Mouse (Mus musculus) thymus, adult 18-20 months (tissue): Measurements from ENCODE around the gene Cerk.
"Not testable (repeated sequence)": the region's sequence is repeated elsewhere in the genome, so short reads cannot be mapped to it uniquely, and the experiment has no call there.

Source experiments
- DNase-seq, 2 experiments: peaks; one replicate each; pipeline ENCODE4 v3.0.0; 2022; ENCODE audit warnings: mixed read lengths in 2 of 2

Cerk gene

DNA sequence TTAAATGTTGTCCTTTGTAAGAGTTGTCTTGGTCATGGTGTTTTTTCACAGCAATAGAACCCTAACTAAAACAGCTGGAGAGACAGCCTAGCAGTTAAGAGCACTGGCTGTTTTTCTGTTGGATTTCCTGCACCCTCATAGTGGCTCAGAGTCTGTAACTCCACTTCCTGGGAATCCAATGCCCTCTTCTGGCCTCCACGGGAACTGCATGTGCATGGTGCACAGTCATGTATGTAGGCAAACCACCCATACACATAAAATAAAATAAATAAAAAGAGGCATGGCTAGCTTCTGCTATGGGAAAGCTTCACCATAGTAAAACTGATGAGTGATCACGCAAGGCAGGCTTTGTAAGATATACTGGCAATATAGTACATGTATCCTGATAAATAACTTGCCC is 19.4 kb upstream of the Cerk start:
- peak; percentile 60 to 71 for DNase-seq

DNA sequence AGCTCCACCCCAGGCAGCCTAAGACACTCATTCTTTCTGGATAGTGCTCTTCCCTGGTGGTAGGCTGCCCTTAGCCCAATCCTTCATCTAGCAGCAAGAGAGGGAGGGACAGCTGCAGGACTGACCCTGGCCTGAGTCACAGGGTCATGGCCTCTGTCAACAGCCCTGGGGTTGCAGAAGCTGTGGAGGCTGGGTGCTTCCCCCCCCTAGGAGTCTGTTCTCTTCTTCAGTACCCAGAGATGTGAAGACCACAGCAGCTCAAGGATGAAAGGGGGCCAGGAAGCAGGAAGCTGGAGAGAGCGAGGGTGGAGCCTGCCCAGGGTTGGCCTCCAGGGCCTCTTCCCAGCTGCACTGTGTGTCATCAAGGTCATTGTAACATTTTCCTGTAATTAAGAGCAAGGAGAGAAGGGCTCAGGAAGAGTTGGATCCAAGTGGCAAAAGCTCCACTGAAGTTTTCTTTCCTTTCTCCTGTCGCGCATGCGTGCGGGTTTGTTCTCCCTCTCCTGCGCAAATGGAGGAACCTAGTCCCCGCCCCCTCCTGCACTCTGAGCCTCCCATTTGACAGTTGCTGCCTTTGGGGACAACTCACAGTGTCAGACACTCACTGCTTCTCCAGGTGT is 18.1 kb upstream of the Cerk start:
- DNase-seq = peak; percentile 64 to 79

DNA sequence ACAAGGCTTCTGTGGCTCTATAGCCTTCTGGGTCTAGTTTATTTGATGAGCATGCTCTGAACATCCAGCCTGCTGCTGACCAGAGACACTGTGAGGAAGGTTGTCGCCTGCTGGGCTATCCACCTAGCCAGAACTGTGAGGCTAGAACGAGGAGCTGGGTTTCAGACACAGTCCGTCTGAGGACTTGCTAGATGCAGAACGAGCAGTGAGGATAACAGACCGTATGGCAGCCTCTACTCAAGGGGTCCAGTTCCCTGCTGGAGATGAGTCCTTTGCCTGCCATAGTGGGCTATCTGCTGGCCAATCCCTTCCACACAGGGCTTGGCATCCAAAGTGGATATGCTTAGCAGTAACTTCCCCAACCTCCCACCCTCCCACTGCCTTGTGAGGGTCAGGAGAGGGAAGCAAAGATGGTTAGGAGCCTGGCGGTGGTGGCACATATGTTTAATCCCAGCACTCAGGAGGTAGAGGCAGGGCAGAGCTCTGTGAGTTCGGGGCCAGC is 17.4 kb upstream of the Cerk start:
- DNase-seq = no peak

DNA sequence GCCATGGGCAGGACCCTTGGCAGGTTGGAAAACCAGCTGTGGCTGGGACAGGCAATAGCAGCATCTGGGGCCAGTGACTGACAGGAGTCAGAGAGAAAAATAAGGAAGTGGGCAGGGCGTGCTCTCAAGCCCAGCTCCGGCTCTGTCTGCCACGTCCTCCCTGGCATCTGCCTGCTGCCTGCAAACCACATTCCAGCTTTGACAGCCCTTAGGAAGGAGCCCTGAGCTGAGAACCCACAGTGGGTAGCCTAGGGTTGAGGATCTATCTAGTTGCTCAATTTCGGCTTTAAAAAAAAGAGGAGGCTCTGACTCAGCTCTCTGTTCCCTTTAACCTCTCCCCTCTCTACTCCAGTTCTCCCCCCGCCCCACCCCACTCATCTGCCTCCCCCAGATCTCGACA is 16.7 kb upstream of the Cerk start:
- peak in 1 of 2 experiments; percentile 39 for DNase-seq

DNA sequence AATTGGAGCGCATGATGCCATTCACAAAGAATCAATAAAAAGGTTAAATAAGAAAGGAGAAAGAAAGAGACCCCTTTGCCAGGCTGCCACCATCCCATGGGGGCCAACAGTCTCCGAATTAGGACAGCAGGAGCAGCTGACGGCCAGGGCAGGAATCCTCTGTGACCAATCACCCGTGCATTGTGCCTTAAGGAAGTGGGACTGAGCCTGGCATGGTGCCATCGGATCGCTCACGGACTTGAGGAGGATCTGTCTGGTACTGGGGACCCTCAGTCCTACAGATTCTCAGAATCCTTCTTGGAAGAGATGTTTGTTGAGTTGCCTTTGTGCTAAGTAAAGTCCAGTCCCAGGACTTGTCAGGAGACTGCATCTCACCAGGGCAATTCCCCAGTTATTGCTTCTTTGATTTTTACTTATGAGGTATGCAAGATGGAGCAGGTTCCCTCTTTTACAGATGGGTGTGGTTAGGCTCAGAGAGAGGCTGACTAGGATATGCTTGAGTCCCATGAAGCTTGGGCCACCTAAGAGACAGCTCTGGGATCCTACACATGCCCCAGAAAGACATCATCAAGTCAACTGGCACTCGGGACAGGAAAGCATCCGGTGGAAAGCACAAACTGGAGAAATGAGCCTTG is 15.9 kb upstream of the Cerk start:
- no peak for DNase-seq

DNA sequence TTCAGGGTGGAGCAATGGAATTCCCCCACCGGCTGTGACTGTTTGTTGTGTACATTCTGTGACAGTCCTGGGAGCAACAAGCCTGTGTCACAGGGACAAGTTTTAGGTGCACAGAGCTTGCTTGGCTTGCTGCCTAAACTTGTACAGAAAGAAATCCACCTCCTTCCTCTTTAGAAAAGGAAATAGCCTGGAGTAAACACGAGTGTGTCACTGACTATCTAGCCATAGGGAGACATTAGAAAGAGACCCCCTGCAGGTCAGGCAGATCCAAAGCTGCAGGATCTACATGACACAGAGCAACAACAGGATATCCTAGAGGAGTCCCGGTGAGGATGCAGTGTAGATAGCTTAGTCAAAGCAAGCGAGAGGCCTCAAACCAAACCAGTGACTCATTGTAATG is 15.2 kb upstream of the Cerk start:
- no peak for DNase-seq

DNA sequence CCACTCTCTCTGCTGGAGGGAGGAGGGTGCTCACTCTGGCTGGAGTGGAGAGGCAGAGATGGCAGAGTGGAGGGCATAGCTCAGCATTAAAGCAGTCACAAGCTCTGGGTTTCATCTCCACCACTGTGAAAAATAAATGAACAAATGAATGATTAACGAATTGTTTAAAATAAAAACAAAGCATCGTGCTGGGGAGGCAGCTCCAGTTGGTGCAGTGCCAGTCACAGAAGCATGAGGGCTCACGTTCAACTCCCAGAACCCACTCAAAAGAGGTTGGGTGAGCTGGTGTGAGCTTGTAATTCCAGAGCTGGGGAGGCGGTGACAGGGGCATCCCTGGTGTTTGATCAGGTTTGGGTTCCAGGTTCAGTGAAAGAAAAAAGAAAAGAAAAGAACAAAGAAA is 14.2 kb upstream of the Cerk start:
- no peak for DNase-seq

DNA sequence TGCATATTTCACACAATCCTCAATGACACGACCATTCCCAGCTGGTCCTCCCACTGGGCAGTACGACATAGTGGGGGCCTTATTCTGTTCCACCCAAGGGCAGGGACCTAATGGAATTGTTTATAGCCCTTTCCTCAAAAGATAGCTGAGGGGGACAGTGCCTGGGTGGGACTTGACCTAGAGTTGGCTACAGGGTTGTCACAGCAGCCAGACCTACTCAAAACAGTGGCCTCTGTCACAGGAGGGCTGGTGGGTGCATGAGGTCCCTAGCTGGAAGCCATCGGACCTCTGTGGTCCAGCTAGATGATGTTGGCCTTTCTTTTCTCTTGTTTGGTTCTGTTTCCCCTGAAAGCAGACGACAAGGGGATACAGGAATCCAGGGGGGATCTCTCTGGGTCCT is 13.5 kb upstream of the Cerk start:
- no peak for DNase-seq

DNA sequence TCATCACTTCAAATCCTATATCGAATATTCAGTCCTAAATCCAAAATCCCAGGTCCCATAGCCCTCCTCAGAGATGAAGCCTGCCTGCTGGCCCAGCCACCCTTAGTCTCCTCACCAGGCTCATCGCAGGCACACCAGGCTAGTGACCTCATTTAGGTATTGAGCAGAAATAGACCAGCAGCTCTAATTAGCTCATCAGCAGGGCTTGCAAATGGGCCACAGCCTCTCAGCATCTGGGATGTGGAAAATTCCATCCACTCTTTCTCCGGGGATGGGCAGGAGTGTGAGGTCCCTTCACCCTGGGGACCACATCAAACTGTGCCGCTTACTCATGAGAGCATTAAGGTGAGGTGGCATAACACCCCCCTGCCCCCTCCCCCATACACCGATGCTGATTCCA is 13.1 kb upstream of the Cerk start:
- no peak for DNase-seq

DNA sequence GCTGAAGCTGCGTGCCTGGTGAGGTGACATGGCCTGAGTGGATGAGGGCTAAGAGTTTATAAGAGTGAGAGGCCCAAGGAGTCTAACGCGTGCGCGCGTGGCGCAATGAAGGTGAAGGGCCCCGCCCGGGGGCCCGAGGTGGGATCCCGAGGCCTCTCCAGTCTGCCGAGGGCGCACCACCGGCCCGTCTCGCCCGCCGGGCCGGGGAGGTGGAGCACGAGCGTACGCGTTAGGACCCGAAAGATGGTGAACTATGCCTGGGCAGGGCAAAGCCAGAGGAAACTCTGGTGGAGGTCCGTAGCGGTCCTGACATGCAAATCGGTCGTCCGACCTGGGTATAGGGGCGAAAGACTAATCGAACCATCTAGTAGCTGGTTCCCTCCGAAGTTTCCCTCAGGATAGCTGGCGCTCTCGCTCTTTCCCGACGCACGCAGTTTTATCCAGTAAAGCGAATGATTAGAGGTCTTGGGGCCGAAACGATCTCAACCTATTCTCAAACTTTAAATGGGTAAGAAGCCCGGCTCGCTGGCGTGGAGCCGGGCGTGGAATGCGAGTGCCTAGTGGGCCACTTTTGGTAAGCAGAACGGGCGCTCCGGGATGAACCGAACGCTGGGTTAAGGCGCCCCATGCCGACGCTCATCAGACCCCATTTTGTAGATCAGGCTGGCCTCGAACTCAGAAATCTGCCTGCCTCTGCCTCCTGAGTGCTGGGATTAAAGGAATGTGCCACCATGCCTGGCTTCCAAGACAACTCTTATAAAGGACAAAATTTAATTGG is 8.9 kb upstream of the Cerk start:
- not testable (repeated sequence) for DNase-seq

DNA sequence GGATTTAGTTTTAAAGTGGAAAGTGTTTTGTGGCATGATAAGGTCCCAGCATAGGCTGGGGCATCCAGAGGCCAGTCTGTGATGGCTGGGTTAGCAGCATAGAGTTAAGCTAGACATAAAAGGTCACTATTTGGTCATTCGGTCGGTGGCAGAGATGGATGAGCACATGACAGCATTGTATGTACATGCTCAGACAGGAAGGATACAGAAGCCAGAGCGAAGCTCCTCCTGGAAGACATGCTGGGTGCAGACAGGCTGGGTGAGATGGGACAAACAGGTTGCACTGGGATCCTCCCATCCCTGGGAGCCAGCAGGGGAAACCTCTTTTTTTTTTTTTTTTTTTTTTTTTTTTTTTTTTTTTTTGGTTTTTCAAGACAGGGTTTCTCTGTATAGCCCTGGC is 6.0 kb upstream of the Cerk start:
- DNase-seq = no peak

DNA sequence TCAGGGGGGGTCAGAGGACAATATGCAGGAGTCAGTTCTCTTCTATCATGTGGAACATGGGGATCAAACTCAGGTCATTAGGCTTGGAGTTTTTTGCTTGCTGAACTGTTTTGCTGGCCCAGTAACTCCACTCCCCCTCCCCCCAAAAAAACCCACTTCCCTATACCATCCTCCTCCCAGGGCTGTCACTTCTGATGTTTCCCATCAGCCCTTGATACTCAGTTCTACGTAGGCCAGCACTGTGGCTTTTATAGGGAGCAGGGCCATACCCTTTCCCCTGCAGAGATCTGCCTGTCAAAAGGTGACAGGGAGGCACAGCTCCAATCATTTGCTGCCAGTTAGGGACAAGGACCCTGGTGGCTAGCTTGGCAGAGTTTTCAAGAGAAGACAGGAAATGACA is 5.6 kb upstream of the Cerk start:
- DNase-seq = no peak

DNA sequence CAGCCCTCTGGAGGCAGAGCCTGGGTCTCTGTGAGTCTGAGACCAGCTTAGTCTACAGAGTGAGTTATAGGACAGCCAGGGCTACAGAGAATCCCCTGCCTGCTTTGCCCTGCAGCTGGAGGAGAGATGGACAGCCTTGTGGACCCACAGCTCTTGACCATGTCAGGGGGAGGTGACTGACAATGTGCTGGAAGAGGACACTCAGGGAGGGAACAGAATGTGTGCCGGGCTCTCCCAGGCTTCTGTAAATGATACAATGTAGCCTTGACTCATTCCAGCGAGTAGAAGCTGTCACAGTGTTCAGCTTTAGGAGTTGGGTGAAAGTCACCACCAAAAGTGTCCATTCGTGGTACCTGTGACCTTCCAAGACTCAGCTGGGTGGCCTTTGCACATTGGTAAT is 4.4 kb upstream of the Cerk start:
- DNase-seq = no peak

DNA sequence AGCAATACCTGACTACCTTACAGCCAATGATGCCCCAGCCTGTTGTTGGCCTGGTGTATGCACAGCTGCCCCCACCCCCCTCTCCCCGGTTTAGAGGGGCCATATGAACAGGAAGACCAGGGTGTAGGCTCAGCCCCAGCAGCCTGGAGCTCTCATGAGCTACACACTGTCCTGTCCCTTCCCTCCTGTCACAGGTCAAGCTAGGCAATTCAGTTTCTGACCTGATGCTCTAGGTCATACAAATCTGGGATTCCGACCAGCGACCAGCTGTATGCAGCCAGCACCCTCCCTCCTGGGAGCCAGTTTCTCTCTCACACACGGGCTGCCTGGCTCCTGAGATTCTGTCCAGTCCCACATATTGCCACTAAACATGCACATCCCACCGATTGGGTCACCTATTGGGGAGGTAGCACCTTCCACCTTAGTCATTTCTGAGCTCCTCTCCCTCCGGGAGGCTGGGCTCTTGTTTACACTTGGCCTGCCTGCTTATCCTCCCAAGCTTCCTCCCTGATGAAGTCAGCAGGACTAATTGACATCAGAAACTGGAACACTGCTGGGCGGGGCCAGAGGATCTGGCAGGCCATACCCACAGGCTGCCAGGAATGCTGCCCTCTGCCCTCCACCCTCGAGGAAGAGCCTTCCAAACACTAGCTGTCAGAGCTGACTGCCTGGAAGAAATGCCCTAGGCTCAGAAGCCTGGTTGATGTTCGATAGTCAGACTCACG is 3.0 kb upstream of the Cerk start:
- DNase-seq = peak in 1 of 2 experiments; percentile 32

DNA sequence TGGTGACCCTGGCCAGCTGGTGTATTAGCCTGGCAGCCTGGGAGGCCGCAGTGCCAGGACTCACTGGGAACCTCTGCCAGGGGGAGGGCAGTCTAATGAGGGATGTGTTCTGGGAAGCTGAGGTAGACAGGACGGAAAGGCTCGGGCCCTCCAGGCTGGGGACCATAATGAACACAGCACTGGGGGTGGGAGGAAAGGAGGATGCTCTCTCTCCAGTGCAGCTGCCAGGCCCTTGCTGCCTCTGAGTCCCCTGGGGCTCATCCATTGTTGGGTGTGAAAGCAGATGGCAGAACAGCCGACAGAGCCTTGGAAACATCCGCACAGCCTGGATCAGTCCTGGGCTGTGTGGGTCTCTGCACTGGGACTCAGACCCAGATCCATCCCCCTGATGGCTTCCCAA is 2.2 kb upstream of the Cerk start:
- DNase-seq = no peak

DNA sequence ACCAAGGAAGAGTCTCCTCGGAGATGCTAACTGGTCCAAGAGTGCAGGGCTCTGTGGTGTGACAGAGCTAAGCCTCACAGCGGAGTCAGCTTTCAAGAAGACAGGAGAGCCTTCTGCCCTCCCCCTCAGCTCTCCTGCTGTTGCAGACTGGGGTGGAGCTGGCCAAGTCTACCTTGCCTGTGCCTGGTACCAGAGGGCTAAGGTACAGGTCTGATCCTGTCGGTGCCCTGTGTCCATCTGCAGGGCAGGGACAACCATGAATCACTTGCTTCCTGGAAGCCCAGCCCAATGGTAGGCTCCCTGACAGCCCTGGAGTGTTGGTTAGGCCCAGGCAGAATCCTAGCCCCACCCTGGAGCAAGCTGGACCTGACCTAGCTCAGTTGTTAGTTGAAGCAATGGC is 745 bp upstream of the Cerk start:
- no peak for DNase-seq

DNA sequence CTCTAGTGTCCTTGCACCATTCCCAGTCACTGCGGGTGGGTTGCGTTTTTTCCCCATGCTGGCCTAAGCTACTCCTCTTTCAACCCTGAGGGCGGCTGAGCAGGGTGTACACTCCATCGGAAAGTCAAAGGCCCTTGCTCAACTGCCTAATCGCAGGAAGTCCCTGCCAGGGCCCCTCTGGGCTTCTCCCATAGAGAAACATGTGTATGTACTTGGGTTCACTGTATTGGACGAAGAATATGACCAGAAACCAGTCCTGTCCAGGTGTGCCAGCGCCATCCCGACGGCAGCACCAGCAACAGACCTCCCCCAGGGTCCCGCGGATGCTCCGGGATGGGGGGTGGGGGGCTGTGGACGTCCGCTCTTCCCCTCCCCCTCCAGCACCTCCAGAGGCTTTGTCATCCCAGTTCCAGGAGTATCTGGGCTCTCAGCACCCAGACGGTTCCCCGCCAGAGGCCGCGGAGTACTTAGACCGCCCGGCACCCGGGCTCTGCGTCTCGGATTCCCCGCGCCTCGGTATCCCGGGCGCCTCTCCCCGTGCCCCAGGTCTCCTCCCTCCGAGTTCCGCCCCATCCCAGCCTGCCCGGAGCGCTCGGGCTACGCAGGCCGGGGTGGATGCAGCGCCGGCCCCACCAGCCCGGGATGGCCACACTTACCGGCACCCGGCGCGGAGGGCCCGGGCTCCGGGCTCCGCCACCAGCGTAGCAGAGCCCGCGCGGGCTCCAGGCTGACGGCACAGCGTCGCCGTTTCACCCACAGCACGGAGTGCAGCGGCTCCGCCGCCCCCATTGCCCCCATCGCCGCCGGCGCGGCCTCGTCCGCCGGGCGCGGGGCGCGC is 871 bp downstream of the Cerk start:
- peak in 1 of 2 experiments; percentile 41 for DNase-seq

DNA sequence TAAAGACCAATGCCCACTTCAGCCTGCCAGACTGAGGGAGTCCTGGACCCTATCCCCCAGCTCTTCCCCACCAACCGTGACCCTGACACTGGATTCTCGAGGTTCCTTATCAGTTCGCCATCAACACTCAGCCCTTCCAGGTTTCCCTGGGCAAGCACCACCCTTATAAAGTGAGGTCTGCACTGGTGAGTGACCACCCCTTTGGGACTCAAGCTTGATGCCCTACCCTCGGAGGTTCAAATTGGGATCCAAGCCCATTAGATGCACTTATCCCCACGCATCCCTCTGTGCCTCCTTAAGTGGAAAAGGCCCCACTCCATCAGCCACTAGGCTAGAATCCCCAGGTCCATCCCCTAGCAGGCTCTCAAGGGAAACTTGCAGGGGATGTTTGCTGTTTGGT is 1.9 kb downstream of the Cerk start:
- peak in 1 of 2 experiments; percentile 18 for DNase-seq

DNA sequence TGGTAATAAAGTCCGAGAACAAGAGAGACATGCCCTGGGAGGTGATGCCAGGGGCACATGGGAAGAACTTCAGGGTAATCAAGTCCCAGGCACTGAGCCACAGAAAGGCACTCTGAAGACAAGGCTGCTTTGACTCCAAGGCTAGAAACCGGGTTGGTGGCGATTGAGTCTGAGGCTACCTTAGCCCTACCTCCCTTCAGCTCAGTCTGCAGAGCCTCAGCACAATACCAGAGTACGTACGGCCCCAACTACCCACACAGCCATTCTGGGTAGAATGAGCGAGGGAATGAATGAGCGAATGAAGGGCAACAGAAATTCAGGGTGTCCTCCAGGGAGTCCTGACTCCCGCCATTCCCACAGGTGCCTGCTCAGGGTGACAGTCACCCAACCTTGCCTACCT is 2.5 kb downstream of the Cerk start:
- DNase-seq = peak in 1 of 2 experiments; percentile 25

DNA sequence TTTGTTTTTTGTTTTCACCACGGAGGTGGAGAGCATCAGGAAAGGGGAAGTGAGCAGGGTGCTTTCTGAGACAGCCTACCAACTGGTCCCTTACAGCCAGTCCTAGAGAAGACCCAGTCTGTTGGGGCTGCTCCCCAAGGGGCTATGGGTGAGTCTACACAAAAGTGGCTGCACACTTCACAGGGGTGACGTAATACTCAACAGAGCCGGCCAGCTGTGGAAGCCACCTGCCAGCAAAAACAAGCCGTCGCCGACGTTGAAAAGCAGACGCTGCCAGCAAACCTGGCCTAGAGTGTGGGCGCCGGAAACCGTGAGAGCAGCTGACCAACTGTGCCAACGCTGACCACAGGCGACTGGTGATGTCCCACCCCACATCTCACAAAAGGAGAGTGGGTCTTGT is 3.3 kb downstream of the Cerk start:
- DNase-seq = peak; percentile 79 to 89

DNA sequence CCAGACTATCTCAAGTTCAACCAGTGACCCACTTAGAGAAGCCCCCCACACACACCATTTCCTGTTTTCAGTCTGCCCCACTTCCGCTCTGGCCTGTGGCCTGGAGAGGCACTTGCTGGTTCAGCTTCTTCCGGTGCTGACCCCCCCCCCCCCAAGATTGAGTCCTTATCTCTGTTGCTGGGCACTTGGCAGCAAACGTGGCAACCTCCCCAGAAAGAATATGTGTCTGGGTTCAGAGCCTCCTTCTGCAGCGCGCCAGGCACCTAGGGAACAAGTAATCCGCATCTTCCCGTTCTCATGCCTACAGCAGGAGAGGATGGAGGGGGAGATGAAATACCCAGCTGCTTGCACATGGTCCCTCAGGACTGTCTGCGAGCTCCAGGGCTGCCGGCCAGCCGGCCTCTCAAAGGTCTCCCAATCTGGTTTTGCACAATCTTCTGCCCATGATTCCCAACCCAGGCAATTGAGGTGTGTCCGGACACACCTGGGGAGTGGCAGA is 4.0 kb downstream of the Cerk start:
- DNase-seq = peak; percentile 69 to 83

DNA sequence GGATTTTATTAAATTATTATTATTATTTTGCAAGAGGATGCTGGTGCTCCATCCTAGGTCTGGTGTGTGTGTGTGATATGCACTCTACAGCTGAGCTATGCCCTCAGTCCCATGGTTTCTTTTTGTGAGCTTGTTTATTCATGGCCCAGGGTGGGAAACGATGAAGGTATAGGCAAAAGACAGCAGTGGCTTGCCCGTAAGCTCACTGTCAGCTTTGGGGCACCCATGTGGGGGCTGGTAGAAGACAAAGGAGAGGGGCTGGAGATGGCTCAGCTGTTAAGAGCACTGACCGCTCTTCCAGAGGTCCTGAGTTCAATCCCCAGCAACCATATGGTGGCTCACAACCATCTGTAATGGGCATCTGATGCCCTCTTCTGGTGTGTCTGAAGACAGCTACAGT is 4.6 kb downstream of the Cerk start:
- DNase-seq = not testable (repeated sequence)
